Mouse (Mus musculus) thymus, postnatal 14 days (tissue): ENCODE results near the gene Cc2d1b.

ENCODE experiments used
- DNase-seq: peaks from one replicate; pipeline ENCODE4 v3.0.0; 2021

Gene Cc2d1b

GRCm38 (mm10) chr4:108664407-108664806 lies 44.7 kb downstream of the Cc2d1b start:
- DNase-seq = no peak
